Mouse (Mus musculus) erythroblast, embryonic 14.5 days (primary cell): Measurements from ENCODE around the gene Fmnl1. TPM values are rescaled to one million over a fixed set of nuclear protein-coding genes. Genes with fewer than 3 reads are reported as not detected.

Experiments
- H3K27me3 ChIP-seq: 2 replicates; pipeline ENCODE4 v1.6.1; 2012; ENCODE audit warnings: inconsistent platforms; ENCODE audit not compliant: control insufficient read depth
- H3K36me3 ChIP-seq: 2 replicates; pipeline ENCODE4 v1.6.1; 2012; ENCODE audit warnings: mild to moderate bottlenecking, inconsistent platforms; ENCODE audit not compliant: control insufficient read depth
- H3K4me1 ChIP-seq: 2 replicates; pipeline ENCODE4 v1.6.1; 2012; ENCODE audit warnings: inconsistent platforms; ENCODE audit not compliant: control insufficient read depth
- H3K4me3 ChIP-seq: replicated peaks from 2 replicates; pipeline ENCODE3; 2012; ENCODE audit warnings: moderate library complexity, mild to moderate bottlenecking, inconsistent platforms
- H3K9me3 ChIP-seq: 2 replicates; pipeline ENCODE4 v1.6.1; 2012; ENCODE audit warnings: low read length, inconsistent platforms, mixed read lengths; ENCODE audit not compliant: control insufficient read depth
- GATA1 ChIP-seq: IDR thresholded peaks from 2 replicates; pipeline ENCODE4 v1.6.1; 2012; ENCODE audit warnings: low read length, inconsistent platforms, mixed read lengths
- TAL1 ChIP-seq: IDR thresholded peaks from 3 replicates; pipeline ENCODE4 v1.6.1; 2012; ENCODE audit warnings: low read length, inconsistent platforms, mixed read lengths
- polyA plus RNA-seq: library from polyadenylated mRNA; stranded (reverse); fragments of >175 nt; gene quantifications from 2 replicates; pipeline ENCODE4 v1.2.3, GENCODE M21; 2012

Fmnl1 gene
- polyA plus RNA-seq, 1 experiment = 0.20 TPM

- TF ChIP-seq GATA1 = no peak
- no peak for TF ChIP-seq TAL1
- Histone ChIP-seq H3K4me3 (no peak overlapping the region), H3K36me3 (no peaks in the 10 kb centered on the region), H3K27me3 (no peaks in the 10 kb centered on the region), H3K4me1 (peaks cover under 1% of the 10 kb centered on the region; the same call in 1 of the 2 replicates), H3K9me3 (no peaks in the 10 kb centered on the region)
Measured at GRCm38 (mm10) chr11:103240740-103241139, 69.8 kb downstream of the Fmnl1 start.

GRCm38 (mm10) chr11:103244856-103245255 lies 73.9 kb downstream of the Fmnl1 start:
- Histone ChIP-seq H3K4me1 (peaks cover 12% of the 10 kb centered on the region), H3K4me3 (no peak overlapping the region), H3K27me3 (no peaks in the 10 kb centered on the region), H3K9me3 (no peaks in the 10 kb centered on the region), H3K36me3 (no peaks in the 10 kb centered on the region)
- TF ChIP-seq TAL1 (no peak), GATA1 (no peak)

- H3K4me1 ChIP-seq = peaks cover 12% of the 10 kb centered on the region
- TF ChIP-seq TAL1 (no peak), GATA1 (no peak)
- H3K27me3 ChIP-seq = no peaks in the 10 kb centered on the region
- H3K9me3 ChIP-seq = no peaks in the 10 kb centered on the region
- H3K36me3 ChIP-seq = no peaks in the 10 kb centered on the region
- no peak overlapping the region for H3K4me3 ChIP-seq
Measured at GRCm38 (mm10) chr11:103246081-103246730, 75.3 kb downstream of the Fmnl1 start.

GRCm38 (mm10) chr11:103246731-103247290 lies 75.9 kb downstream of the Fmnl1 start:
- Histone ChIP-seq H3K36me3 (no peaks in the 10 kb centered on the region), H3K27me3 (no peaks in the 10 kb centered on the region), H3K4me1 (peaks cover 12% of the 10 kb centered on the region), H3K9me3 (no peaks in the 10 kb centered on the region), H3K4me3 (no peak overlapping the region)
- no peak for TF ChIP-seq GATA1

GRCm38 (mm10) chr11:103247504-103248177 lies 76.7 kb downstream of the Fmnl1 start:
- peaks cover 14% of the 10 kb centered on the region for H3K4me1 ChIP-seq
- TF ChIP-seq GATA1 = no peak
- no peak for TF ChIP-seq TAL1
- H3K27me3 ChIP-seq = no peaks in the 10 kb centered on the region
- no peaks in the 10 kb centered on the region for H3K9me3 ChIP-seq
- H3K36me3 ChIP-seq = no peaks in the 10 kb centered on the region
- H3K4me3 ChIP-seq = no peak overlapping the region

Other genes with a start within 250 kb of the Fmnl1 start
- 13.5 and 14.9 TPM in 2 replicates for gene Kif18b, start 246.0 kb upstream of the Fmnl1 start, polyA plus RNA-seq
- not detected in 2 replicates for gene C1ql1, start 224.4 kb upstream of the Fmnl1 start, polyA plus RNA-seq
- gene Nmt1, start 142.9 kb upstream of the Fmnl1 start, polyA plus RNA-seq = 1.5 and 3.6 TPM in 2 replicates
- 2.1 and 3.4 TPM in 2 replicates for gene Dcakd, start 142.8 kb upstream of the Fmnl1 start, polyA plus RNA-seq
- 0.06 and 0.17 TPM in 2 replicates for gene Plcd3, start 69.4 kb upstream of the Fmnl1 start, polyA plus RNA-seq
- 67.7 and 78.7 TPM in 2 replicates for gene Acbd4, start 69.4 kb upstream of the Fmnl1 start, polyA plus RNA-seq
- 7.6 and 7.7 TPM in 2 replicates for gene Hexim1, start 54.9 kb upstream of the Fmnl1 start, polyA plus RNA-seq
- 2.5 and 3.4 TPM in 2 replicates for gene Hexim2, start 38.7 kb upstream of the Fmnl1 start, polyA plus RNA-seq
- gene 1700023F06Rik, start 37.5 kb downstream of the Fmnl1 start, polyA plus RNA-seq = not detected in 2 replicates
- not detected in 2 replicates for gene Spata32, start 47.3 kb downstream of the Fmnl1 start, polyA plus RNA-seq
- 0.01 and 0.04 TPM in 2 replicates for gene Map3k14, start 96.4 kb downstream of the Fmnl1 start, polyA plus RNA-seq
- gene Arhgap27, start 192.6 kb downstream of the Fmnl1 start, polyA plus RNA-seq = 0.27 and 0.48 TPM in 2 replicates
- 0.51 and 0.58 TPM in 2 replicates for gene Plekhm1, start 241.6 kb downstream of the Fmnl1 start, polyA plus RNA-seq